Mouse (Mus musculus) adipocyte (in vitro differentiated cells): ENCODE measurements around the gene Zswim4.
"Not testable (repeated sequence)": the region's sequence is repeated elsewhere in the genome, so short reads cannot be mapped to it uniquely, and the experiment has no call there.

Source experiments
- DNase-seq: peaks from one replicate; pipeline ENCODE4 v3.0.0-alpha.2; 2016; ENCODE audit warnings: low spot score

The Zswim4 gene

DNA sequence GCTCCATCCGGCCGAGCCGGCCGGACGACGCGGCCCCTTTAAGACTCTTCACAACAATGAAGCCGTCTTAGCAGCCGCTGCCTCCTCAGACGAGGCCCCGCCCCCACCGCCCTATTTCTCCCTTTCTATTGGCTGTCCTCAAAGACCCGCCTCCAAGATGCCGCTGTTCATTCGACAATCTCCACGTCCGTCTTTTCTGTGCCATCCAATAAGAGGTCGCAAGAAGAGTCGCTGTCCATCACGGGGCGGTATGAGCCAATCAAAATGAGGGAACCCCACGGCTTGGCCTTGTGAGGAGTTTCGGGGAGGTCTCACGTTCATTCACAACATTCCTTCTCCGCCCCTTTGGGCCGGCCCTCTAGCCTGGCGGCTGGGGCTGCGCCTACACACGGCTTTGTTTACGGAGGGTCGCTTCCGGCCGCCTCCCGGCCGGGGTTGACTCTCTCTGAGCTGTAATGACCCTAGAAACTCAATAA is at the start of gene Zswim4:
TSS of gene Zswim4 (minus strand) at position 58 of the 476 bp plus-strand sequence.
- DNase-seq, result peak; percentile 100

DNA sequence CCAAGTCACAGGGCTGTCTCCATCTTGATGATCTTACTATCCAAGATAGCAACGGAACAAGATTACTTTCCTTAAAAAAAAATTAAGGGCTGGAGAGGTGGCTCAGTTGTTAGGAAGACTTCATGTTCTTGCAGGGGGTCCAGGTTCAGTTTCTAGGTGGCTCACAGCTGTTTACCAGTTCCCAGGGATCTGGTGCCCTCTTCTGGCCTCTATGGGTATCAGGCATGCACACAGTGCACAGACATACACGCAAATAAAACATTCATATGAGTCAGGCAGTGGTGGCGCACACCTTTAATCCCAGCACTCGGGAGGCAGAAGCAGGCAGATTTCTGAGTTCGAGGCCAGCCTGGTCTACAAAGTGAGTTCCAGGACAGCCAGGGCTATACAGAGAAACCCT is 48.8 kb upstream of the Zswim4 start:
- DNase-seq, result not testable (repeated sequence)

DNA sequence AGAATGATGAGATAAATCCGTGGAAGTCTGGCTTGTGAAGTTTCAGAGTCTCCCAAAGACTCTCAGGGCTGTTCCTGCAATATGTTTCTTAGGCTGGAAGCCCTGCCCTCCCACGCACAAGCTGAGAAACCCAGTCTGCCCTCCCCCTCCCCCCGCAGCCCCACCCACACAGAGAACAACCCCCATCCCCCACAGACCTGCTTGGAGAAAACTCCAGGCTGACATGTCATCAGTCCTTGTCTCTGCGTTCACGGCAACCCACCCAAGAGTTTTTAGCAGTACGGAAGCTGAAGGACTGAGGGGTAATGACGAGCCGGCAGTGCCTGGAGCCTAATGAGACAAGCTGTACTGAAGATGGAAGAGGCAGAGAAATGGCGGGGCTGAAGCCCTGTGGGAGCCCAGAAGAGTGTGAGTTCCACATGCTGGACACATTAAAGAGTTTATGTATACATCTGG is 47.8 kb upstream of the Zswim4 start:
- DNase-seq, result no peak

DNA sequence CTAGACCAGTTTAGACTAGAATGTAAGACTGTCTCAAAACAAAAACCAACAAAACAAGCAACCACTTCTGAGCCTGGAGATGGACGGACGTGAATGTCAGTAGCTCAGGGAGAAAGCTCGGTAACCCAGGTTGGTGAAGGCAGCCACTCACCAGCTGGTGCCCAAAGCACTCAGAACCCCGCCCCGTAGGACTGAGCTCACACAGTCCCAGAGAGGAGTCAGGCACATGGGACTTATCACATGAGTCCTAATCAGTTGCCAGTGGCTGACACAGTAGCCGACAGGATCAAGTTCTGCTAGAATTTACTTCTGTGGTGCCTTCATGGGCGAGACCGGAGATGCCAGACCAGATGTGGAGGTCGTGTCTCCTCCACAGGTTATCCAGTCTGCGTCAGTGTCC is 43.9 kb upstream of the Zswim4 start:
- DNase-seq, result no peak

DNA sequence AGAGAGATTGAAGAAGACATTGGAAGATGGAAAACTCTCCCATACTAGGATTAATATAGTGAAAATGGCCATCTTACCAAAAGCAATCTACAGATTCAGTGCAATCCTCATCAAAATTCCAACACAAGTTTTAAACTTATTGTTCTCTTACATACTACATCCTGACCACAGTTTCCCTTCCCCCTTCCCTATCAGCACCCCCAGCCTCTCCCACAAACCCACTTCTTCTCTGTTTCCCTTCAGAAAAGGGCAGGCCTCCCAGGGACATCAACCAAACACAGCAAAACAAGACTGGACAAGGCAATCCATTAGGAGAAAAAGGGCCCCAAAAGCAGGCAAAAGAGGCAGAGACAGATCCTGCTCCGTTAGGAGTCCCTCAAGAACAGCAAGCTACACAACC is 39.6 kb upstream of the Zswim4 start:
- DNase-seq, result no peak

DNA sequence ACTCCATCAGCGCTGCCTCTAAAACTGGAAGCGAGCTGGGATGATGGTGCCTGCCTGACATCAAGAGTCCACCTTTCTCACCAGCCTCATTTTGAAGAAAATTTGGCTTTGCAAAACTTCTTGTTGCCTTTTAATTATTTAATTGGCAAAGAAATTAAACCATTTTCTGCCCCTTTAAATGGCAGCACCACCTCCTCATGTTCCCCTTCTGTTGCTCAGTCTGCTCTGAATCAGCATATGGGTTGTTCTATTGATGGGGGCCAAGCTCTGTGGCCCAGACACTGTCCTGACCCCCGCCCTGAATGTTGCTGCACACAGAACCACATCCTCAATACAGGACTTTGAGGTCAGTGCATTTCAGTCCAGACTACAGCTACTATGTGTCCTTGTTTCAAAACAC is 37.1 kb upstream of the Zswim4 start:
- no peak for DNase-seq

DNA sequence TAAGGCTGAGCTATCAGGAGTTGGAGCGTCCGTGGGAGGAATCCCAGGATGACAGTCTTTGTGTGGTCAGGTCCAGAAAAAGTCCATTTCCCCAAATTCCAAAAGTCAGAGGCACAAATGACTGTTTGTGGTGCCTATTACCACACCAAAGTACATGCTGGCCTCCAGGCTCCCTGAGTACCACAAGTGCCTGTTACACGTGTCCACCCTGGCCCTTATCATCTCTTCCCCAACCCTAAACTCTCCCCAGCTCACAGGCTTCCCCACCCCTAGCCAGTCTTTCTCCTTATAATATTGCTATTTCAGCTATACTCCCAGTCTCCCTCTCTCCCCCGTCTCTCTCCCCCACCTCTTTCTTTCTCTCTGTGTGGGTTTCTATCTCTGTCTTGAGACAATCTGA is 35.4 kb upstream of the Zswim4 start:
- no peak for DNase-seq

DNA sequence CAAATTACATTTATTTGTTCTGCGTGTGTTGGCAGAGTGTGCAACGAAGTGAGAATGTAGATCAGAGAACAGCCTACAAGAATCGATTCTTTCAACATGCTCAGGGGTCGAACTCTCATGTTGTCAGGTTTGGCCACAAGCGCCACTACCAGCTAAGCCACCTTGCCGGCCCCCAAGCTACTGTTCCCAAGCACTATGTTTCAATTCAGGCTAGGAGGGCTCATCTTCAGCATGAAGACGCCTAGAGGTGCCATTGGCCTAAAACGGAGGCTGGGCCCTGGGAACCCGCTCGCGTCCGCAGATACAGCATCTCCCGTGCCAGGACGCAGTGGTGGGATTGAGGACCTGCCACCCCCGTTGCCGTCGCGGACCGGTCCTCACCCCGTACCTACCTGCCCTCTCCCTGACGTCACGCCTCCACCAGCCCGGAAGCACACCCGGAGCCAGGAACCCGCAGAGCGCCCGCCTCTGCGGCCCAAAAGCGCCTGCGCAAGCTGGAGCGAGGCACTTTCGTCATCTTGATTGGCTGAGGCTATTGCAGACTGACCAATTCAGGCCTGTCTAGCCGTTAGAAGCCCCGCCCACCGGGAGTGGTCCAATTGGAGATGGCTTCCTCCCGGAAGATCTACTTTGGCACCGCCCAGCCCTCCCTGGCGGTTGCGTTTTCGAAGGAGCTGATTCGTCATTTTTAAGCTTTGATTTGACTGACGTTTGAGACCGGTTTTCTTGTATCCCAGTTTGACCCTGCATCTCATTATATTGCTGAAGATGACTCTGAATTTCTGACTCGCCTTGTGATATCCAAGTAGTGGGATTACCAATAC is 33.3 kb upstream of the Zswim4 start, which contains the start of gene Ccdc130:
TSS of gene Ccdc130 (minus strand) at position 431 of the 824 bp plus-strand sequence.
- DNase-seq, result peak; percentile 100

DNA sequence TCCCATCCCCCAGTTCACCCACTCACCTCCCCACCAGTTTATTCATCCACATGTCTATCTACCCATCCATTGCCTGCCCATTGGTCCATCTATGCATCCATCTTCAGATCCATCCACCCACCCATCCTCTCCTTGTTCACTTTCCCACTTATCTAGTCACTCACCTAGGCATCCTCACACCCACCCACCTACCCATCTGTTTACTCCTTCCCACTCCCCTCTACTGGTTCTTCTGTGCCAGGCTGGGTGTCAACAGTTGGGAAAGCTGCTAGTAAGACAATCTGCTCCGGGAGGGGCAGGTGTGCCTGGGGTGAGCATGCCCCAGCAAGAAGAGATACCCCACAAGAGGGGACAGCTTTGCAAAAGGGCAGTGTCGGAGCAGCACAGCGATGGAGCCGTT is 24.2 kb upstream of the Zswim4 start:
- no peak for DNase-seq

DNA sequence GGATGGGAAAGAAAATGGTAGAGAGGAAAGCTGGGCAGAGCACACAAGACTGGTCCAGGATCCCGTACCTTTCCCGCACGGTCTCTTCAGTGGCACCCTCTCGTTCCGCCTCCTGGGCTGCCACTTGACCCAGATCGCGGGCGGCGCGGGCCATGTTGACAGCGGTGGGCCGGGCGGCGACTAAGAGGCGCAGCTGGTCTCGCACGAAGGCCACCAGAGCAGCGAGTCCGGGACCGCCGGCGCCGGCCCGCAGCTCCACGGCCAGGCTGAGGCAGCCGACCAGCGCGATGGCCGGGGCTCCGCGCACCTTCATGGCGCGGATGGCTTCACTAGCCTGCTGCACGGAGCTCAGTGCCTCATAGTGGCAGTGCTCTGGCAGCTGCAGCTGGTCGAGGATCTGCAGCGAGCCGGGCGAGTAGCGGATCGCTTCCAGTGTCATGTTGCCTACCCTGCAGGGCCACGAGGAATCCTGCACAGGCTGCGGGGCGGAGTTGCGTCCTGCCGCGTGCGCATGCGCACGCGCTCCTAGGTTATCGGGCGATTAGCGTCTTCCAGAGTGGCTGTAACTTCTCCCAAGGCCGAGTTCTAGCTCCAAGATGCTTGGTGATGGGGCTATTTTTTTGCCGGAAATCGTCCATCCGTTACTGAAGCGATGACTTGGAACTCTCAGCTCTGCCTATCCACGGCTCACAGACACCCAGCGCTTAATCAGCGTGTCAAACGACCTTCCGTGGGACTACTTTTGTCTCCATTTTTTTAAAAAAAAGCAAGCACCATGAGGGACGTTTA is 20.2 kb upstream of the Zswim4 start, which contains the start of gene Mri1:
TSS of gene Mri1 (minus strand) at position 505 of the 789 bp plus-strand sequence.
- DNase-seq, result peak; percentile 94

DNA sequence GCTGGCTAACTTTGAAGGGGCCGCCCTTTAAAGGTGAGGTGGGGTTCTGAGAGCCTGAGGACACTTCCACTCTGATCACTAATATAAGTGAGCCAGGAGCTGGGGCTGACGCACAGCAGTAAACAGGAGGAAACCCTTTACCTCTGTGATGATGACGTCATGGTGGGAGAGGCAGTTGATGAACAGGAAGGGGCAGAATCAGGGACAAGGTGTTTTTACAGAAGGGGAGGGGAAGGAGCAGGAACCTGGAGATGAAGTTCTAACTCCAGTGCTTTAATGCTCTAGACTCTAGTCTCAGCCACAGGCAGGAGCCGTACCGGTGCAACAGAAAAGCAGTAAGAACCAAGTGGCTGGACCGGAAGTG is 19.6 kb upstream of the Zswim4 start:
- DNase-seq, result no peak

DNA sequence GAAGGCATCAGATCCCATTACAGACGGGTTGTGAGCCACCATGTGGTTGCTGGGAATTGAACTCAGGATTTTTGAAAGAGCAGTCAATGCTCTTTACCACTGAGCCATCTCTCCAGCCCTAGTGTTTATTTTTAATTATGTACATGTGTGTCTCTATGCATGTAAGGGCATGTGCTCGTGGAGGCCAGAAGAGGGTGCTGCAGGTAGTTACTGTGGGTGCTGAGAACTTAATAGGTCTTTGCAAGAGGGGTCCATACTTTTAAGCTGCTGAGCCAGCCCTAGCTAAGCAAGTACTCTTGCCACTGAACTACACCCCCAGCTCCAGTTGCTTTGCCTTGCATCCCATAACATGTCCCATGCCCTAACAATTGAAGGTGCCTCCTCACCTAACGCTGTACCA is 19.0 kb upstream of the Zswim4 start:
- DNase-seq, result no peak

DNA sequence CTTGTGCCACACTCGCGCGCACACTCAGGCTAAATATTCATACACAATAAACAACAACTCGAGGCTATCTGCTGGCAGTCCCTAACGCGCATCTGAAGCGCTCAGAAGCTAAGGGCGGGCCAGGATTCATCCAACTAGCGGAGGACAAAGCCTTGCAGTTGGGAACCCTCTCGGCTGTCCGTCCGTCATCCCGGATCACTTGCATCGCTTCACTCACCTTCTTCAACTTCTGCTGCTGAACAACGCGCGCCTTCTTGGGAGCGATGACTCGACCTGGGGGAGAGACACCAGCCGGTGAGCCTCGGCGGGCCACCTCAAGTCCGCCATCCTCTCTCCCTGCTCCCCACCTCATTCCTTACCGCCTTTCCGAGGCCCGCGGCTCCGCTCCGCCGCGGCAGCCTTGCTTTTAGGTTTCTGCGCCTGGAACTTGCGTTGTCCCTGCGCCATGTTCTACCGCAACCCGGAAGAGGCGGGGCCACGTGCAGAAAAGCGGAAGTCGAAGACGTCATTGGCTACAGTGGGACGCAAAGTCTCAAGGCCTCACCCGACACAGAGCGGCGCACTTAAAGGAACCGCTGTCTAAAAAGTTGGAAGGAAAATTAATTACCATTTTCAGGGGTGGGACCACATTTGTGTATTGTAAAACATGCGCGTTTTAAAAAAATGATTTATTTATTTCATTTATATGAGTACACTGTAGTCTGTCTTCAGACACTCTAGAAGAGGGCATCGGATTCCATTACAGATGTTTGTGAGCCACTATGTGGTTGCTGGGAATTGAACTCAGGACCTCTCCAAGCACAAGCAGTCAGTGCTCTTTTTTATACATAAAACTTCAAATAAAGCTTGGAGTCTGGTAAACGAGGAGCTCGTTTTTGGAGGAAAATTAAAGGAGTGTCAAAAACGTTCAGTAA is 12.7 kb upstream of the Zswim4 start, which contains the start of gene D8Ertd738e:
TSS of gene D8Ertd738e (minus strand) at position 463 of the 914 bp plus-strand sequence.
- peak; percentile 97 for DNase-seq

DNA sequence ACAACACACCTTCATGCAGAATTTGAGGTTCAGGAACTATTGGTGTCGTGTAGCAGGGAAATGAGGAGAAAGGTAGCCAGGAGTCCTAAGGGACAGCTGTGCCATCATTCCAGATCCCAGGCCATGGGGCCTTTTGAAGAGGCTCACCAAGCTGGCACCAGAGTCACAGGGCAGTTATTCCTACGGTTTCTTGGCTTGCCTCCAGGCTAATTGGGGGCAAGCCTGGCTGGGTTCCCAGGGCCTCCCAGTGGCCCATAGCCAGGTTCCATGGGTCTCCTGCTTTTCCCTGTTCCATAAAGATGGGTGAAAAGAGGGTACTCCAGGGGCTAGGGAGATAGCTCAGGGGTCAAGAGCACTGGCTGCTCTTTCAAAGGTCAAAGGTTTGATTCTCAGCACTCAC is 5.0 kb upstream of the Zswim4 start:
- DNase-seq, result no peak

DNA sequence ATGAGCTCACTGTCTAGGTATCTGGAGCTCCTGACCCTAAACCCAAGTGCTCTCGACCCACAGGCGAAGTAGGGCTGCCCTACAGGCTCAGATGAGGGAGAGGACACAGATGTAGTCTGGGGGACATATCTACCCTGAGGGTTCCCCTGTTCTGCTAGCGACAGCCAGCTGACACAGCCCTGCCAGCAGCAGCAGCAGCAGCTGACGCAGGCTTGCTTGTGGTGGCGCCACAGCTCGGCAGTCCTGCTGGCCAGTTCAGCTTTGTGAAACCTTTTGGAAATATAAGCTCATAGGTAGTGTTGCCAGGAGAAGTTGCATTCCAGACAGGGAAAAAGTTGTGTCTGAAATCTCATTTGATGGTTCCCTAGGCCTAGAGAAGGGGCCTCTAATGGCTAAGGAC is 4.3 kb upstream of the Zswim4 start:
- no peak for DNase-seq

DNA sequence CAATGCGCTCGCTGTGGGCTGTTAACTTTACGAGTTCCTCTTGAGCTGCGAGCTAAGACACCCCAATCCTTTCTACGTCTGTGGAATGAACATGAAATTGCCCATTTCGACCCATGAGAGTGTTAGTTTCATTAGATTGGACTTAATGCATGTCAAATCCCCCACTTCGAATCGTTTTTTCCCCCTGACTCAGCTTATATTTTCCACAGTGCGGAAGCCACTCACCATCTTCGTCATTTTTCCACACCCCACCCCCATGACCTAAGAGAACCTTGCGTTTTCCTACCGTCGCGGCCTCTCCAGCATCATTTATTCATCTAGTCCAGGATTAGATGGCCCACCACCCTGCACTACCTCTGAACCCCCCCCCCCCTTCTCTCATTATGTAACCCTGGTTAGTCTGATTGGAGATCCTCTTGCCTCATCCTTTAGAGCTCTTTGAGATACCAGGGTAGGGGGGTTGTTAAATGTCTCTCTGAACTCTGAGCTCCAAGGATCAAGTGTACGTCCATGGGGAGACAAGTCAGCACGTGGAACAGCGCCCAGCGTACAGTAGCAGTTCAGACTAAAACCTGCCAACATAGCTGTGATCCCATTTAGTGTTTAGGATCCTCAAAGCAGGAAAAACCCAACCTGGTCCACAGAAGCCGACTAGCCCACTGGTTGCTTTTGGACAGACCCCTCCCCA is 831 bp upstream of the Zswim4 start:
- no peak for DNase-seq

DNA sequence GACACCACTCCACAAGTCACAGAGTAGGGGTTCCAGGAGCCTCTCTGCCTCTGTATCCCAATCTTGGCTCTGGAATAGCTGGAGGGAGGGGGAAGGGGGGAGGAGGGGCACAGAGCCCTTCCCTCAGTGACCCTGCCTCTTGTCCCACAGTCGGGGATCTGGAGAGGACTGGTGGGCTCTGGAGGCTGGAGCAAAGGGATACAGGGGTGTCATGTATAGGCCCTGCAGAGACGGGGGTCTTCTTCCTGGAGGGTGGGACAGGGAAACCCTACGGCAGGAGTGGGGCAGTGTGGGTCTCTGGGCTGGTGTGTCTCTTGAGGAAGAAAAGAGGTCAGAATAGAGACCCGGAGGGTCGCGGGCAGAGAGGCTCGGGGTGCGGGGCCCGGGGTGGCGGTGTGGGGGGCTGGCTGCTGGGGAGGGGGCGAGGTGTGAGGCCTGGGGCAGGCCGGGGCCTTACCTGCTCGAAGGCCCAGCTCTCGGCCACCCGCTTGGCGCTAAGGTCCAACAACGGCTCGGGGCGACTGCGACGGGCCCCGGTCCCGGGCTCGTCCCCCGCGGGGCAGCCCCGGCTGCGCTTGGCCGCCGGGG is 351 bp downstream of the Zswim4 start:
- peak; percentile 35 for DNase-seq

DNA sequence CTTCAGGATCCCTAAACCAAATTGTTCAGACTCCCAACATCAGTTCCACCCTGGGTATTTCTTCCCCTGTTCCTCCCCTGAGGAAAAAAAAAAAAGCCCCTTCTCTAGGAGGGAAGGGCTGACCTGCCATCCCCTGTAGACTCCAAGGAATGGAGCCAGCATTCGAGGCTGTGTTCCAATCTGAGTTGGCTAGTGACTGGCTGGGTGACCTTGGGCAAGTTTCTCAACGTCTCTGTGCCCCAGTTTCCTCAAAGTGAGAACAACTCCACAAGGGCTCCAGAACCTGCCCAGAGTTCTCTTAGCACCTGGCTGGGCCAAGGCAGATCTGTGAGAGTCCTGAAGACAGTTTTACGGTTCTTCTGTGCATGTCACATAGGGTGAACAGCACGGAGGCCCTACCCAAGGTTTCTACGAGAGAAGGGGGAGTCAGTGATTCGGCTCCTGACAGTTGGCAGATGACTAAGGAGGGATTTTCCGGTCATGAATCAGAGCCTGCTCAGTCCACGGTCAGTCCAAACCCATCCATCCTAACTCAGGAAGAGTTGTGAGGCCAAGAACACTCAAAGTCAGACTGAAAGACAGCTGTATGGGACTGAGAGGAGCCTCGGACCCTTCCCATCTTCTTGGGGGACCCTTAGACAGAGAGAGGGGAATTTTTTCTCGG is 977 bp downstream of the Zswim4 start:
- peak; percentile 40 for DNase-seq

DNA sequence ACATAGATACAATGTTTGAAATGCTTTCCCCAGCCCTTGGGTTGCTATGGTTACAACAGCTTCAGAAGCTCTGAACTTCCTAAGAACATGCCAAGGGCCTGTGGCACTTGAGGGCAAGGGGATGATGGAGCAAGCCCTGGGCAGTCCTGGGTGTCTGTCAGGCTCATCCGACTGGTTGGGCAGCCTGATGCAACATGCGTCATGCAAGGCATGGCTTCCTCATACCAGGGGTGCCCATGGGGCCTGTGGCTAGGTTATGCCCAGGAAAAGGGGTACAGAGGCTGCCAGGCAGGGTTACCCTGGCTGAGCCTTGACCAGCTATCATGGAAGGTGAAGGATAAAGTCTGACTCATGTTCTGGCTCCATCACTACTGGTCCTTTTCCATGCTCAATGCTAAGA is 3.8 kb downstream of the Zswim4 start:
- no peak for DNase-seq

DNA sequence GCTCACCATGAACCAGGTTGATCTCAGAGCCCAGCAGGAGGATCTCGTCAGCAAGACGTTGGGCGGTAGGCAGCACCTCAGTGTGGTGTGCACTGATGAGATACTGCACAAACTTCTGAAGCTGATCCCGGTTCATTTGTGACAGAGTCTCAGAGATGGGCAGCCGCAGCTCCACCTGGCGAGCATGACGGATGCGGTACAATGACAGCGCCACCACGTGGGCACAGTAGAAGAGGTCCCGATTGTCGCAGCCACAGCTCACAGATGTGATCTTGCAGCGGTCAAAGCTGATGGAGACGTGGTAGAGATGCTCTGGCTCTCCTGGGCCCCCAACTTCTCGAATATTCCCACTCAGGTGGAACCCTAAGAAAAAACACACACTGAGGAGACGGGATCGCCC is 6.1 kb downstream of the Zswim4 start:
- no peak for DNase-seq
